Mouse (Mus musculus): Measurements from ENCODE around the gene Col4a3.

DNA sequence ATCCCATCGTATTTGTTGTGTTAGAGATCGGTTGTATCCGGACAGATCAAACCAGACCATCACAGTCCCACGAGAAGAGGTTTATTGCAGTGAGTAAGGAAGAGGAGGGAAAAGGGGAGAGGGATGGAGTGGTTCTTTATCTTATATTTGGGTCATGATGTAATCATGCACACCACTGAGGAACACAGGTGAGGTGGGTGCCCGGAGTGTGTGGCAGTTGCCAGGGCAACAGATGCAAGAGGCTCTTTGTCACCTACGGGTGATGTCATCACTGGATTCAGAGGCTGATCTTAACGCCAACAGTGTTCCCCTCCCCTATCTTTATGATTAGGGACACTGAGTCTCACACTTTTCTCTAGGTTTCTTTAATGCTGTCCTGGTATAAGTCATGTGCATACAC is 18.6 kb downstream of the Col4a3 start:
- no peak for TF ChIP-seq CTCF (conservative IDR thresholded peaks at IDR 0.05; ENCODE audit: low read length)
- TF ChIP-seq NANOG (IDR thresholded peaks at IDR 0.05; ENCODE audit: borderline replicate concordance, low read length), result no peak
- no peak for TF ChIP-seq POU5F1 (IDR thresholded peaks at IDR 0.05; ENCODE audit: borderline replicate concordance, low read length)

All from E14TG2a.4 (cell line).